Mouse (Mus musculus) liver, embryonic 13.5 days (tissue): ENCODE data around the gene Ifnl2. TPM values are rescaled to one million over a fixed set of nuclear protein-coding genes. Genes with fewer than 3 reads are reported as not detected.

ENCODE experiments used
- ATAC-seq: fragments of 200-750 bp; cut with Nextera tagmentation; 2 replicates; pipeline ENCODE4 v1.8.0; 2017; ENCODE audit warnings: low read depth, mild to moderate bottlenecking, moderate number of reproducible peaks, moderate library complexity
- DNase-seq: peaks from one replicate; pipeline ENCODE4 v3.0.0; 2022
- H3K27ac ChIP-seq: fragments of 300-500 bp; sonication (generic); 2 replicates; pipeline ENCODE4 v1.5.1; 2015; ENCODE audit warnings: moderate library complexity, mild to moderate bottlenecking, inconsistent platforms
- H3K27me3 ChIP-seq: fragments of 300-500 bp; sonication (generic); 2 replicates; pipeline ENCODE4 v1.6.1; 2015; ENCODE audit warnings: mild to moderate bottlenecking, inconsistent platforms
- H3K36me3 ChIP-seq: fragments of 300-500 bp; sonication (generic); 2 replicates; pipeline ENCODE4 v1.6.1; 2015; ENCODE audit warnings: mild to moderate bottlenecking, inconsistent platforms
- H3K4me1 ChIP-seq: fragments of 300-500 bp; sonication (generic); replicated peaks from 2 replicates; pipeline ENCODE4 v1.6.1; 2015; ENCODE audit warnings: inconsistent platforms
- H3K4me2 ChIP-seq: fragments of 300-500 bp; sonication (generic); 2 replicates; pipeline ENCODE4 v1.6.1; 2015; ENCODE audit warnings: inconsistent platforms, mild to moderate bottlenecking, moderate library complexity
- H3K4me3 ChIP-seq: fragments of 300-500 bp; sonication (generic); replicated peaks from 2 replicates; pipeline ENCODE4 v1.5.1; 2015; ENCODE audit warnings: mild to moderate bottlenecking, inconsistent platforms
- H3K9ac ChIP-seq: fragments of 300-500 bp; sonication (generic); 2 replicates; pipeline ENCODE4 v1.6.1; 2015; ENCODE audit warnings: mild to moderate bottlenecking, inconsistent platforms
- H3K9me3 ChIP-seq: fragments of 300-500 bp; sonication (generic); replicated peaks from 2 replicates; pipeline ENCODE4 v1.6.1; 2016; ENCODE audit warnings: inconsistent platforms
- WGBS: fragments of 180-500 bp; shearing (Covaris S2); methylation state at CpG from one replicate; pipeline ENCODE4 v1.1.7; 2015; ENCODE audit not compliant: insufficient replicate concordance; 5-methylcytosine and 5-hydroxymethylcytosine counted together
- polyA plus RNA-seq: library from polyadenylated mRNA; unstranded; fragments of >200 nt; fragmentation: Nextera tagmentation; extraction: Ambion mirVana; gene quantifications from 2 replicates; pipeline ENCODE4 v1.2.1, GENCODE M21; 2015

Ifnl2 gene
- polyA plus RNA-seq, 1 experiment from 2014 or later = not detected

GRCm38 (mm10) chr7:28462769-28463168 lies 47.5 kb downstream of the Ifnl2 start:
- Histone ChIP-seq H3K9me3 (no peaks in the 10 kb centered on the region), H3K36me3 (peaks cover 4% of the 10 kb centered on the region; the same call in 1 of the 2 replicates), H3K9ac (no peak overlapping the region), H3K27ac (no peak overlapping the region), H3K4me3 (no peak overlapping the region), H3K27me3 (peaks cover 17% of the 10 kb centered on the region), H3K4me1 (peaks cover 10% of the 10 kb centered on the region), H3K4me2 (no peak overlapping the region)
- 55% methylated on average over 2 of the region's 2 CpGs for WGBS
- DNase-seq = no peak
- ATAC-seq = no peak

- H3K9ac ChIP-seq = no peak overlapping the region
- no peaks in the 10 kb centered on the region; the same call in 1 of the 2 replicates for H3K4me1 ChIP-seq
- no peak overlapping the region for H3K4me3 ChIP-seq
- no peaks in the 10 kb centered on the region for H3K27me3 ChIP-seq
- H3K27ac ChIP-seq = no peak overlapping the region
- H3K4me2 ChIP-seq = no peak overlapping the region
- peaks cover 4% of the 10 kb centered on the region; the same call in 1 of the 2 replicates for H3K36me3 ChIP-seq
- WGBS = 64% methylated on average over 5 of the region's 5 CpGs
- ATAC-seq = no peak
- H3K9me3 ChIP-seq = no peaks in the 10 kb centered on the region
- no peak for DNase-seq
These were observed 49.9 kb downstream of the Ifnl2 start for GRCm38 (mm10) chr7:28460361-28460760.

Other genes starting within 250 kb of the Ifnl2 start
- gene Eid2, start 242.6 kb downstream of the Ifnl2 start, polyA plus RNA-seq = 0.28 and 0.40 TPM in 2 replicates
- gene Eid2b, start 232.7 kb downstream of the Ifnl2 start, polyA plus RNA-seq = 2.5 and 2.6 TPM in 2 replicates
- not detected in 2 replicates for gene Selenov, start 219.3 kb downstream of the Ifnl2 start, polyA plus RNA-seq
- 0.06 and 0.07 TPM in 2 replicates for gene Dll3, start 208.2 kb downstream of the Ifnl2 start, polyA plus RNA-seq
- 114 and 118 TPM in 2 replicates for gene Timm50, start 198.4 kb downstream of the Ifnl2 start, polyA plus RNA-seq
- gene Supt5, start 171.7 kb downstream of the Ifnl2 start, polyA plus RNA-seq = 35.2 and 42.8 TPM in 2 replicates
- 937 and 964 TPM in 2 replicates for gene Rps16, start 159.8 kb downstream of the Ifnl2 start, polyA plus RNA-seq
- gene Plekhg2, start 137.9 kb downstream of the Ifnl2 start, polyA plus RNA-seq = 4.9 and 5.0 TPM in 2 replicates
- 4.7 and 6.3 TPM in 2 replicates for gene Zfp36, start 130.2 kb downstream of the Ifnl2 start, polyA plus RNA-seq
- 28.1 and 31.8 TPM in 2 replicates for gene Med29, start 117.7 kb downstream of the Ifnl2 start, polyA plus RNA-seq
- 30.7 and 33.4 TPM in 2 replicates for gene Paf1, start 117.5 kb downstream of the Ifnl2 start, polyA plus RNA-seq
- 32.1 and 32.9 TPM in 2 replicates for gene Gmfg, start 73.0 kb downstream of the Ifnl2 start, polyA plus RNA-seq
- 0.15 and 0.36 TPM in 2 replicates for gene Lrfn1, start 58.5 kb downstream of the Ifnl2 start, polyA plus RNA-seq
- gene Ifnl3, start 12.4 kb upstream of the Ifnl2 start, polyA plus RNA-seq = not detected in 2 replicates
- gene Sycn, start 30.4 kb upstream of the Ifnl2 start, polyA plus RNA-seq = not detected in 2 replicates
- not detected in 2 replicates for gene Nccrp1, start 36.8 kb upstream of the Ifnl2 start, polyA plus RNA-seq
- 4.1 and 5.8 TPM in 2 replicates for gene Samd4b, start 87.7 kb upstream of the Ifnl2 start, polyA plus RNA-seq
- 16.2 and 18.5 TPM in 2 replicates for gene Pak4, start 87.7 kb upstream of the Ifnl2 start, polyA plus RNA-seq
- gene Acp7, start 120.9 kb upstream of the Ifnl2 start, polyA plus RNA-seq = not detected in 2 replicates
- 0.29 and 0.32 TPM in 2 replicates for gene Fbxo27, start 182.4 kb upstream of the Ifnl2 start, polyA plus RNA-seq
- gene Fbxo17, start 206.3 kb upstream of the Ifnl2 start, polyA plus RNA-seq = 1.4 and 1.8 TPM in 2 replicates
- 106 and 112 TPM in 2 replicates for gene Mrps12, start 231.4 kb upstream of the Ifnl2 start, polyA plus RNA-seq
- gene Sars2, start 231.5 kb upstream of the Ifnl2 start, polyA plus RNA-seq = 16.3 and 17.0 TPM in 2 replicates
- not detected in 2 replicates for gene Ccer2, start 245.7 kb upstream of the Ifnl2 start, polyA plus RNA-seq